Mouse (Mus musculus) thymus, adult 2 months (tissue): ENCODE data around the gene Ak5. TPM values are rescaled to one million over a fixed set of nuclear protein-coding genes. Genes with fewer than 3 reads are reported as not detected.
"Not testable (repeated sequence)": the region's sequence is repeated elsewhere in the genome, so short reads cannot be mapped to it uniquely, and the experiment has no call there.

Source experiments
- DNase-seq: peaks from one replicate; pipeline ENCODE4 v3.0.0; 2021
- H3K27ac ChIP-seq: fragments of 200-500 bp; 2 replicates; pipeline ENCODE4 v1.5.1; 2012; ENCODE audit warnings: low read length, control low read depth; ENCODE audit not compliant: control insufficient read depth, insufficient read depth
- H3K27me3 ChIP-seq: fragments of 200-500 bp; 2 replicates; pipeline ENCODE4 v1.6.1; 2012; ENCODE audit warnings: mild to moderate bottlenecking, low read length, moderate library complexity, mixed read lengths; ENCODE audit not compliant: control insufficient read depth, insufficient read depth
- H3K36me3 ChIP-seq: fragments of 200-500 bp; 2 replicates; pipeline ENCODE4 v1.6.1; 2012; ENCODE audit warnings: mild to moderate bottlenecking, low read length, moderate library complexity; ENCODE audit not compliant: control insufficient read depth, insufficient read depth
- H3K4me1 ChIP-seq: fragments of 200-500 bp; replicated peaks from 2 replicates; pipeline ENCODE4 v1.6.1; 2012; ENCODE audit warnings: low read length; ENCODE audit not compliant: control insufficient read depth, insufficient read depth
- H3K4me3 ChIP-seq: fragments of 200-500 bp; 2 replicates; pipeline ENCODE4 v1.5.1; 2012; ENCODE audit warnings: mild to moderate bottlenecking, low read length, control low read depth, moderate library complexity; ENCODE audit not compliant: control insufficient read depth, insufficient read depth
- CTCF ChIP-seq: fragments of 200-500 bp; IDR thresholded peaks from 2 replicates; pipeline ENCODE4 v1.5.1; 2012; ENCODE audit warnings: mild to moderate bottlenecking, control low read depth, low read length, moderate library complexity, borderline replicate concordance; ENCODE audit not compliant: control insufficient read depth, poor library complexity, insufficient read depth; ENCODE audit errors: extremely low read depth
- POLR2A ChIP-seq: fragments of 200-500 bp; IDR thresholded peaks from 2 replicates; pipeline ENCODE4 v1.6.1; 2012; ENCODE audit warnings: mild to moderate bottlenecking, low read length, control low read depth, moderate library complexity; ENCODE audit not compliant: control insufficient read depth, poor library complexity, insufficient read depth; ENCODE audit errors: extremely low read depth
- WGBS: fragments of 180-500 bp; shearing (Covaris S2); methylation state at CpG from one replicate; pipeline ENCODE4 v1.1.7; 2018; 5-methylcytosine and 5-hydroxymethylcytosine counted together
- polyA plus RNA-seq: library from polyadenylated mRNA; depleted of rRNA; stranded (reverse); fragments of >200 nt; gene quantifications from 2 replicates; pipeline ENCODE4 v1.2.3, GENCODE M21; 2012

Ak5 gene
- polyA plus RNA-seq, 1 experiment, result 0.61 TPM

- Histone ChIP-seq H3K4me1 (no peaks in the 10 kb centered on the region), H3K36me3 (0 out of 2 replicates have a peak, but pooled peaks cover 4% of the 10 kb centered on the region), H3K27me3 (no peaks in the 10 kb centered on the region), H3K27ac (no peak overlapping the region), H3K4me3 (no peak overlapping the region)
- WGBS, result over 99% methylated on average over 6 of the region's 6 CpGs
- DNase-seq, result no peak
- TF ChIP-seq POLR2A (no peak), CTCF (no peak)
These were observed 202.8 kb downstream of the Ak5 start for GRCm38 (mm10) chr3:152465338-152465737.

- H3K27ac ChIP-seq, result no peak overlapping the region
- no peaks in the 10 kb centered on the region for H3K27me3 ChIP-seq
- 99% methylated on average over 3 of the region's 3 CpGs for WGBS
- no peak for TF ChIP-seq POLR2A
- no peak for DNase-seq
- no peaks in the 10 kb centered on the region for H3K4me1 ChIP-seq
- 0 out of 2 replicates have a peak, but pooled peaks cover 5% of the 10 kb centered on the region for H3K36me3 ChIP-seq
- no peak overlapping the region for H3K4me3 ChIP-seq
These were observed 203.7 kb downstream of the Ak5 start for GRCm38 (mm10) chr3:152464462-152464861.

GRCm38 (mm10) chr3:152462900-152463299 is 205.3 kb downstream of the Ak5 start:
- DNase-seq, result no peak
- TF ChIP-seq POLR2A (no peak), CTCF (no peak)
- Histone ChIP-seq H3K36me3 (peaks cover 16% of the 10 kb centered on the region), H3K4me1 (no peaks in the 10 kb centered on the region), H3K27me3 (no peaks in the 10 kb centered on the region), H3K4me3 (no peak overlapping the region), H3K27ac (no peak overlapping the region)
- 96% methylated on average over 10 of the region's 10 CpGs for WGBS

GRCm38 (mm10) chr3:152462038-152462547 is 206.1 kb downstream of the Ak5 start:
- H3K27me3 ChIP-seq, result no peaks in the 10 kb centered on the region
- DNase-seq, result no peak
- H3K4me3 ChIP-seq, result no peak overlapping the region
- peaks cover 24% of the 10 kb centered on the region for H3K36me3 ChIP-seq
- 97% methylated on average over 10 of the region's 10 CpGs for WGBS
- no peaks in the 10 kb centered on the region for H3K4me1 ChIP-seq
- TF ChIP-seq CTCF, result no peak
- TF ChIP-seq POLR2A, result no peak
- no peak overlapping the region for H3K27ac ChIP-seq

GRCm38 (mm10) chr3:152460802-152461201 is 207.4 kb downstream of the Ak5 start:
- H3K4me3 ChIP-seq, result no peak overlapping the region
- DNase-seq, result no peak
- no peak overlapping the region for H3K27ac ChIP-seq
- peaks cover 37% of the 10 kb centered on the region for H3K36me3 ChIP-seq
- WGBS, result 95% methylated on average over 4 of the region's 4 CpGs
- no peaks in the 10 kb centered on the region for H3K27me3 ChIP-seq
- TF ChIP-seq POLR2A (no peak), CTCF (no peak)
- H3K4me1 ChIP-seq, result no peaks in the 10 kb centered on the region

- H3K4me3 ChIP-seq, H3K4me1 ChIP-seq, DNase-seq, H3K27ac ChIP-seq, H3K27me3 ChIP-seq: not testable (repeated sequence)
- 97% methylated on average over 4 of the region's 4 CpGs for WGBS
- peaks cover 52% of the 10 kb centered on the region for H3K36me3 ChIP-seq
These were observed 209.3 kb downstream of the Ak5 start for GRCm38 (mm10) chr3:152458875-152459274.

- DNase-seq, result no peak
These were observed 210.7 kb downstream of the Ak5 start for GRCm38 (mm10) chr3:152457308-152458035.

More at GRCm38 (mm10) chr3:152457308-152458035, 210.7 kb downstream of the Ak5 start:
- H3K27ac ChIP-seq, result no peak overlapping the region
- peaks cover 53% of the 10 kb centered on the region for H3K36me3 ChIP-seq
- TF ChIP-seq CTCF (no peak), POLR2A (no peak)
- H3K27me3 ChIP-seq, result no peaks in the 10 kb centered on the region
- H3K4me3 ChIP-seq, result no peak overlapping the region
- no peaks in the 10 kb centered on the region for H3K4me1 ChIP-seq
- WGBS, result 98% methylated on average over 2 of the region's 2 CpGs
